Mouse (Mus musculus): ENCODE measurements around the gene Dcps.

DNA sequence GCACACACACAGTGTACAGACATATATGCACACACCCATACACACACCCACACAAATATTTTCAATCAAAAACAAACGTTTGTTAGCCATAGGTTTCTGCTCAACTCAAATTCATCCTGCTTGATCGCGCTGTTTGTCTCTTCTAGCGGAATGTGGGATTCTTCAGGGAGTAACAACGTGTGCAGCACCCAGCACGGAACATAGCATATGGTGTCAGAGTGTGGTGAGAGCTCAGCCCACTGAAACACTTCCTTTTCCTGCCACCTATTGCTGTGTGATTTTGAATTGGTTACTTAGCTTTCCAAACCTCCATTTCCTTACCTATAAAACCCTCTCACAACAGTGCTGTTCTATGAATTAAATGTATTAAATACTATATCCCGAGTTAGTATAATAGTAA lies 5.8 kb downstream of the Dcps start:
- no peak for TF ChIP-seq POLR2A (IDR thresholded peaks at IDR 0.05; ENCODE audit: extremely low read depth, insufficient read depth, low read length)
- TF ChIP-seq CTCF (IDR thresholded peaks at IDR 0.05; ENCODE audit: low read depth, low read length) = no peak

Data from liver, adult 2 months (tissue).